Mouse (Mus musculus) brain, embryonic 18.5 days (tissue): ENCODE results near the gene A26c2.

Source experiments
- DNase-seq: peaks from one replicate; pipeline ENCODE4 v3.0.0-alpha.2; 2012; ENCODE audit warnings: low read depth, low spot score

Gene A26c2

DNA sequence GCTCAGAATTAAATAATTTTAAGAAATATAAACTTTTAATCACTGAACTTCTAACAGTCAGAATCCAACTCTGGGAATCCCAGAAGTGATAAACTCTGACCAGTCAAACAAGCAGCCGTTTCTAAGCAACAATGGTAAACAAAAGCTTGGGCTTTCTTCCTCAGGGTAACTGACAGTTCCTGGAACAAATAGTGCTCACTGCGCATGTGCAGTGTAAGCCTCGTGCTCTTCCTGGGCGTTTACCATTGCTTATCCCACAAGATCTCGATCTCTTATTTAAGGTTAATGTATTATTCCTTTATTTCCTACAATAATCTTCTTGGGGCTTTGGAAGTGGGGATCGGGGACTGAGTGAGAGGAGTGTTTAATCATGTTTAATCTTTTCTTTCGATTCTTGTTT is at the start of gene A26c2:
A26c2 (minus strand) TSS at position 101 of the 400 bp plus-strand sequence.
- no peak for DNase-seq

DNA sequence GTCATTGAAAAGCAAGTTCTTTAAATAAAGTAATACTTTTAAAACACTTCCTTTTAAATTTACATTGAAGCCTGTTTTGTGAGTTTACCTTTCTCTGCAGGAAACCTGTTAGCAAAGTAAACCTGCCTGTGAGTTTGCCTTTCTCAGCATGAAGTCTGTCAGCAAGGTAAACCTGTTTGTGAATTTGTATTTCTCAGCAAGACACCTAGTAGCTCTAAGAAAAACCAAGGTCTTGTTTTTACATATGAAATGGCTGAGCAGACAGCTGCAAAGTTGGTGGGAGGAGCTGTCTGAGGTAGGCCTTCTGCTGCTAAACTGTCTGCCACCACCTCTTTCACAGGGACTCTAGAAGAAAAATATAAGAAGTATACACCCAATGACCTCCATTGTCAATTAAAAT is 28.0 kb upstream of the A26c2 start:
- DNase-seq, result no peak
